In the genomic region with DNA sequence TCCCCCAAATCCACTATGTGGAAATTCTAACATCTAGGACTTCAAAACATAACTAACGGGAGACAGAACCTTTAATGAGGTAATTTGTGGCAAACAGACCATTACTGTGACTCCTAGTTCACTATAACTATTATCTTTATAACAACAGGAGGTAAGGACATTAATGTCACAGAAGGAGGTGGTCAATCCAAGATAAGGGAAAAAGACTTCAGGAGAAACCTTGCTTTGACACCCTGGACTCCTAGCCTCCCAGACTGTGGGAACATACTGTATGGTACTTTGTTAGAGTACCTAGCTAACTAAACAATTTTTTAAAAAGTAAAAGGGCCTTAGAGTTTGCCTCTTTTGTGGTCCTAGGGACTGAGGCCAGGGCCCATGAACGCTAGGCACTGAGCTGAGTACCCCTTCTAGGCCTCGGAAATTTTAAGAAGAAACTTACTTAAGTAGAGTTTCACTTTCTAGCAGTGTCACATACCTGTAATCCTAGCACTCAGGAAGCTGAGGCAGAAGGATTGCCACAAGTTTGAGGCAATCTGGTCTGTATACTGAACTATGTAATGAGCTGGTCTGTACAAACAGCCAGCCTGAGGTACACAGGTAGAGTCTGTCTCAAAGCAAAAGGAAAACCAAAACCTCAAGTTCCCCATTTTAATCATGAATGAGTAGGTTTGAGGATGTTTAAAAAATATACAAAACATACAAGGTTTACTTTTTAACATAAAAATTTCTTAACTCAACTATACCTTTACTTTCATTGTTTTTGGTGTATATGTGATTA, we compare ENCODE assay signal across 22 mouse cellular contexts. TPM values are rescaled to one million over a fixed set of nuclear protein-coding genes. Genes with fewer than 3 reads are reported as not detected.
A peak's percentile ranks its signal among the peaks of the same experiment; 100 is the strongest.
DNase-seq lines count a peak whose midpoint lies in the region; ATAC-seq and TF ChIP-seq lines count a peak whose summit lies in the region.
"Had no signal": no experiment of that assay in that cellular context is flagged by ENCODE, and none has a peak within 500 bp of the region (broad histone marks: within the 10 kb centered on the region; RNA-seq: fewer than 3 reads in every experiment).

No protein-coding gene starts in this region.

- peak; percentile 61 for ATAC-seq in CD4-positive, CD25-positive, alpha-beta regulatory T cell, adult 4 months
- ATAC-seq in common myeloid progenitor, adult 5-6 weeks (replicated peaks; ENCODE audit: low read depth, poor library complexity, severe bottlenecking), result peak; percentile 73
- peak; percentile 58 for ATAC-seq in megakaryocyte progenitor cell, adult 5-6 weeks (replicated peaks; ENCODE audit: poor library complexity)
- ATAC-seq in forebrain, embryonic 16.5 days, result no peak
- ATAC-seq: midbrain, embryonic 13.5 days had no signal

- H3K4me3 ChIP-seq in left cerebral cortex, adult 2 months, result no peak overlapping the region
- no peak overlapping the region for H3K4me3 ChIP-seq in forebrain, embryonic 16.5 days (replicated peaks; ENCODE audit: low read length)
- H3K4me3 ChIP-seq: embryonic facial prominence, embryonic 12.5 days; forebrain, embryonic 12.5 days; midbrain, embryonic 13.5 days had no signal

- no peak overlapping the region for H3K27ac ChIP-seq in left cerebral cortex, adult 2 months
- no peak overlapping the region for H3K27ac ChIP-seq in forebrain, embryonic 16.5 days (ENCODE audit: low read length)
- H3K27ac ChIP-seq: embryonic facial prominence, embryonic 12.5 days; forebrain, embryonic 12.5 days; kidney, postnatal 0 days; midbrain, embryonic 13.5 days had no signal

- H3K4me1 ChIP-seq in forebrain, embryonic 16.5 days (replicated peaks; ENCODE audit: control insufficient read depth, insufficient read depth, low read length), result no peaks in the 10 kb centered on the region
- H3K4me1 ChIP-seq: embryonic facial prominence, embryonic 12.5 days; forebrain, embryonic 12.5 days; midbrain, embryonic 13.5 days had no signal

- no peak overlapping the region for H3K4me2 ChIP-seq in forebrain, embryonic 16.5 days (ENCODE audit: low read length)
- H3K4me2 ChIP-seq: embryonic facial prominence, embryonic 12.5 days; forebrain, embryonic 12.5 days; heart, embryonic 11.5 days; midbrain, embryonic 13.5 days had no signal

- H3K9ac ChIP-seq in forebrain, embryonic 16.5 days (replicated peaks; ENCODE audit: low read depth, low read length), result no peak overlapping the region
- H3K9ac ChIP-seq: embryonic facial prominence, embryonic 12.5 days; forebrain, embryonic 12.5 days; midbrain, embryonic 13.5 days had no signal

- peak; percentile 83 for DNase-seq in A20 (ENCODE audit: low read depth, low spot score)
- no peak for DNase-seq in heart, postnatal 25 days (ENCODE audit: low spot score)
- DNase-seq in left cerebral cortex, adult 2 months (ENCODE audit: extremely low spot score in 1 of 2, low spot score in 2 of 2), result no peak
- no peak for DNase-seq in left cerebral cortex, postnatal 4 days
- DNase-seq: adrenal gland, postnatal 36 days; cerebellum, adult 11-12 months; cerebellum, postnatal 14 days; kidney, adult 11 months; lung, adult 18-20 months; lung, postnatal 10 days; right cerebral cortex, postnatal 4 days; thymus, postnatal 14 days had no signal

- intact Hi-C loops in heart, postnatal 25 days (cut with DNase I), result no loop called here
- intact Hi-C loops in left cerebral cortex, adult 2 months (cut with DNase I), result no loop called here
- intact Hi-C loops in left cerebral cortex, postnatal 4 days (cut with DNase I), result loop anchor here (10.0 kb wide), 1 partner anchor 196 kb away; the partner anchor contains the start of gene Ncoa1

- H3K9me3 ChIP-seq in forebrain, embryonic 16.5 days (ENCODE audit: control insufficient read depth, low read length), result no peaks in the 10 kb centered on the region
- H3K9me3 ChIP-seq: embryonic facial prominence, embryonic 12.5 days; forebrain, embryonic 12.5 days; G1E; midbrain, embryonic 13.5 days had no signal

- H3K36me3 ChIP-seq in forebrain, embryonic 16.5 days (ENCODE audit: control insufficient read depth, insufficient read depth), result peaks cover 7% of the 10 kb centered on the region; the same call in 1 of the 2 replicates

- no peak for TF ChIP-seq CTCF in left cerebral cortex, adult 2 months (IDR thresholded peaks at IDR 0.05)

- WGBS in forebrain, embryonic 16.5 days, result 86% methylated on average over 3 of the region's 3 CpGs

- no peaks in the 10 kb centered on the region for H3K27me3 ChIP-seq in forebrain, embryonic 16.5 days (replicated peaks; ENCODE audit: control insufficient read depth, insufficient read depth, low read length)
- H3K27me3 ChIP-seq: embryonic facial prominence, embryonic 12.5 days; forebrain, embryonic 12.5 days; midbrain, embryonic 13.5 days had no signal

RNA-seq across cellular contexts. Expression of gene Cenpo, which starts 45.1 kb away (rescaled TPM):
- polyA plus RNA-seq in CD4-positive, CD25-positive, alpha-beta regulatory T cell, adult 4 months (2017; shearing (Covaris generic)), result 10 to 100 TPM; 22.5 to 36.8 TPM
- total RNA-seq in common myeloid progenitor, adult 5-6 weeks (2017), result 37.6 and 44.2 TPM in 2 replicates
- 18.5 and 19.2 TPM in 2 replicates for total RNA-seq in megakaryocyte progenitor cell, adult 5-6 weeks (2015)
- 49.7 and 51.3 TPM in 2 replicates for total RNA-seq in megakaryocyte progenitor cell, adult 5-6 weeks (2017)
- total RNA-seq in heart, postnatal 25 days (2021), result 1 to 10 TPM; 1.6 to 2.3 TPM
- total RNA-seq in left cerebral cortex, adult 2 months (2021), result 1 to 10 TPM; 4.9 to 5.1 TPM
- 9.1 and 11.3 TPM in 2 replicates for polyA plus RNA-seq in forebrain, embryonic 16.5 days (2015; fragmentation: Nextera tagmentation; extraction: Ambion mirVana)
- 1 to 10 TPM; 7.0 to 7.3 TPM for total RNA-seq in left cerebral cortex, postnatal 4 days (2021)

RNA-seq across cellular contexts. Expression of gene Ptrhd1, which starts 45.3 kb away (rescaled TPM):
- polyA plus RNA-seq in CD4-positive, CD25-positive, alpha-beta regulatory T cell, adult 4 months (2017; shearing (Covaris generic)), result 1 to 10 TPM; 4.1 to 4.5 TPM
- 3.1 and 4.4 TPM in 2 replicates for total RNA-seq in common myeloid progenitor, adult 5-6 weeks (2017)
- 5.8 and 7.5 TPM in 2 replicates for total RNA-seq in megakaryocyte progenitor cell, adult 5-6 weeks (2015)
- 3.4 and 4.5 TPM in 2 replicates for total RNA-seq in megakaryocyte progenitor cell, adult 5-6 weeks (2017)
- total RNA-seq in heart, postnatal 25 days (2021), result 1 to 10 TPM; 3.6 to 4.0 TPM
- total RNA-seq in left cerebral cortex, adult 2 months (2021), result 1 to 10 TPM; 8.2 to 8.7 TPM
- 4.8 and 4.9 TPM in 2 replicates for polyA plus RNA-seq in forebrain, embryonic 16.5 days (2015; fragmentation: Nextera tagmentation; extraction: Ambion mirVana)
- total RNA-seq in left cerebral cortex, postnatal 4 days (2021), result 1 to 10 TPM; 8.3 to 8.5 TPM
